Comparison of ENCODE assay signal across 10 mouse cellular contexts in the genomic region with DNA sequence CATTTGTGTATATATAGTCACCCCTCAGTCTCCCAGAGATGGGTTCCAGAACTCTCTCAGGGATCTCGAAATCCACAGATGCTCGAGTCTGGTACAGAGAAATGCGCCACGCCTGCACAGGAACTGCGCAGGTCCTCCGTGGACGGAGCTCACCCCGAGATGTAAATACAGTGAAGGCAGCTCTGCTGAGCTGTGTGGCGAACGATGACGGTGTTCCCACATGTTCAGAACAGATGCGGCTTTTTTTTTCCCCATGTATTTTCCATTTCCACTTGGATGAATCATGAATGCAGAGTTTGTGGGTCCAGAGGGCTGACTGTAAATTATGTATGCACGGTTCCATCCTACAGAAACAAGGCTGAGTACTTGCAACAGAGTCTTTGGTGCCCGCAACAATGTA. TPM values are rescaled to one million over a fixed set of nuclear protein-coding genes. Genes with fewer than 3 reads are reported as not detected.
"Had no signal": no experiment of that assay in that cellular context is flagged by ENCODE, and none has a peak within 500 bp of the region (broad histone marks: within the 10 kb centered on the region; RNA-seq: fewer than 3 reads in every experiment).

No protein-coding gene starts in this region.

- DNase-seq: liver, postnatal 0 days; lung, adult 2 months; lung, postnatal 14 days; lung, postnatal 36 days; right cerebral cortex, postnatal 14 days; thymus, adult 2 months; thymus, postnatal 25 days; thymus, postnatal 4 days had no signal

RNA-seq across cellular contexts. Expression of a gene that starts 11.0 kb away (rescaled TPM):
- total RNA-seq: monocyte, adult 5-6 weeks; neutrophil, adult 5-6 weeks had no signal

RNA-seq across cellular contexts. Expression of a gene that starts 17.9 kb away (rescaled TPM):
- total RNA-seq: monocyte, adult 5-6 weeks; neutrophil, adult 5-6 weeks had no signal

RNA-seq across cellular contexts. Expression of a gene that starts 23.6 kb away (rescaled TPM):
- total RNA-seq: monocyte, adult 5-6 weeks; neutrophil, adult 5-6 weeks had no signal

RNA-seq across cellular contexts. Expression of a gene that starts 39.2 kb away (rescaled TPM):
- total RNA-seq: monocyte, adult 5-6 weeks; neutrophil, adult 5-6 weeks had no signal
